Mouse (Mus musculus) heart, adult 2 months (tissue): ENCODE measurements around the gene Top3b.

Experiments
- CTCF ChIP-seq: fragments of 200-600 bp; IDR thresholded peaks from 2 replicates; pipeline ENCODE4 v1.8.1; 2022; ENCODE audit warnings: antibody characterized with exemption, mild to moderate bottlenecking, moderate library complexity
- EP300 ChIP-seq: fragments of 200-500 bp; IDR thresholded peaks from 2 replicates; pipeline ENCODE4 v1.6.1; 2011; ENCODE audit warnings: low read depth, low read length, control low read depth; ENCODE audit not compliant: insufficient read depth

DNA sequence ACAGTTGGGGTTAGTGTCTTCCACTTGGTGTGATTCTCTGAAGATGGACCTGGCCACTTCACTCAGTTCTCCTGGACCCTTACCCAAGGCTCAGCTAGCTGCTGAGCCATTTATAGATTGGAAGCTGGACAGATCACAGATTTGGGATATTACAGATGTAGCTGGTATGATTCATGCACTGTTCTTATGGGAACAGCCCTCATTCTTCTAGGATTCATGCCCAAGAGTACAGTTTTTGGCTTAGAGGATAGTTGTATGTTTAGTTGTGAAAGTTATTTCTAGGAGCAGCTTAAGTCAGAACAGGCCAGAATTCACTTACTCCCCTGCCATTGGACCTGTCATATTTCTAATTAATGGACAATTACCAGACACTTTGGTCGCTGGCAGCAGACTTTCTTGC lies 42.9 kb downstream of the Top3b start:
- TF ChIP-seq EP300 (no peak), CTCF (no peak)
